Mouse (Mus musculus): ENCODE measurements around the gene Nupl1.

GRCm38 (mm10) chr14:60217616-60218015 lies 33.6 kb downstream of the Nupl1 start:
- TF ChIP-seq CTCF (IDR thresholded peaks at IDR 0.05; ENCODE audit: insufficient read depth, low read length) = no peak
- TF ChIP-seq POLR2A (IDR thresholded peaks at IDR 0.05; ENCODE audit: borderline replicate concordance, extremely low read depth, low read depth, low read length) = no peak

All from lung, adult 2 months (tissue).